In genomic region chr11:99229641-99230260, GRCm38 (mm10) we compare ENCODE assay signal across 9 mouse cellular contexts. TPM values are rescaled to one million over a fixed set of nuclear protein-coding genes. Genes with fewer than 3 reads are reported as not detected.
DNase-seq lines count a peak whose midpoint lies in the region; ATAC-seq and TF ChIP-seq lines count a peak whose summit lies in the region.
"Had no signal": no experiment of that assay in that cellular context is flagged by ENCODE, and none has a peak within 500 bp of the region (broad histone marks: within the 10 kb centered on the region; RNA-seq: fewer than 3 reads in every experiment).

No protein-coding gene starts in this region.

- intact Hi-C loops in left cerebral cortex, adult 2 months (cut with DNase I): loop anchor here (10.0 kb wide), 1 partner anchor 1085 kb away; the partner anchor contains the start of gene Eif1
- intact Hi-C loops in left cerebral cortex, postnatal 25 days (cut with DNase I): no loop called here

- peak overlapping the region; percentile 98 for H3K27ac ChIP-seq in left cerebral cortex, adult 2 months

- peak; percentile 45; the same call in 1 of the 2 replicates for ATAC-seq in megakaryocyte-erythroid progenitor cell, adult 5-6 weeks (replicated peaks; ENCODE audit: low FRiP score, low TSS enrichment, poor library complexity, severe bottlenecking)

- peak overlapping the region; percentile 90 for H3K4me3 ChIP-seq in left cerebral cortex, adult 2 months

- TF ChIP-seq CTCF in left cerebral cortex, adult 2 months (IDR thresholded peaks at IDR 0.05): no peak

- no peak for DNase-seq in left cerebral cortex, adult 2 months (ENCODE audit: extremely low spot score in 1 of 2, low spot score in 2 of 2)
- DNase-seq in left cerebral cortex, postnatal 25 days (ENCODE audit: low spot score in 2 of 2): no peak
- peak; percentile 49 for DNase-seq in R1 (ENCODE audit: low read depth, low spot score)
- DNase-seq in forelimb bud, embryonic 11.5 days (ENCODE audit: low read depth, low spot score): peak; percentile 33
- no peak for DNase-seq in spleen, adult 18-20 months
- DNase-seq in cerebellum, adult 8-10 months: no peak
- DNase-seq in cerebellum, adult 9-11 months: no peak

RNA-seq across cellular contexts. Expression of gene Smarce1, which starts 1.1 kb away (rescaled TPM):
- 10 to 100 TPM; 60.1 to 61.1 TPM for total RNA-seq in left cerebral cortex, adult 2 months (2021)
- total RNA-seq in left cerebral cortex, postnatal 25 days (2021): 10 to 100 TPM; 56.0 to 59.7 TPM
- 113 and 114 TPM in 2 replicates for total RNA-seq in megakaryocyte-erythroid progenitor cell, adult 5-6 weeks (2014; fragmentation: Nextera tagmentation)
- total RNA-seq in megakaryocyte-erythroid progenitor cell, adult 5-6 weeks (2017): 223 and 323 TPM in 2 replicates

RNA-seq across cellular contexts. Expression of gene Krt222, which starts 14.1 kb away (rescaled TPM):
- 10 to 100 TPM; 31.1 to 32.0 TPM for total RNA-seq in left cerebral cortex, adult 2 months (2021)
- 10 to 100 TPM; 26.3 to 27.0 TPM for total RNA-seq in left cerebral cortex, postnatal 25 days (2021)
- not detected in 2 replicates for total RNA-seq in megakaryocyte-erythroid progenitor cell, adult 5-6 weeks (2014; fragmentation: Nextera tagmentation)
- not detected in 2 replicates for total RNA-seq in megakaryocyte-erythroid progenitor cell, adult 5-6 weeks (2017)

RNA-seq across cellular contexts. Expression of gene Krt24, which starts 55.3 kb away (rescaled TPM):
- total RNA-seq in left cerebral cortex, adult 2 months (2021): not detected
- total RNA-seq in left cerebral cortex, postnatal 25 days (2021): not detected
- total RNA-seq in megakaryocyte-erythroid progenitor cell, adult 5-6 weeks (2014; fragmentation: Nextera tagmentation): not detected in 2 replicates
- not detected in 2 replicates for total RNA-seq in megakaryocyte-erythroid progenitor cell, adult 5-6 weeks (2017)
- total RNA-seq: gastrocnemius, postnatal 36 days had no signal

Comparison
In these comparisons a context has a peak if more than half of its experiments do, and no peak if none do; other contexts are left out.
1. DNase-seq: peak in R1 (single experiment) and forelimb bud, embryonic 11.5 days (single experiment); none in left cerebral cortex, adult 2 months (0 of 2), left cerebral cortex, postnatal 25 days (0 of 2), spleen, adult 18-20 months (0 of 2), cerebellum, adult 8-10 months (single experiment) and cerebellum, adult 9-11 months (single experiment).
2. RNA of gene Krt222, which starts 14.1 kb away (total RNA-seq): 31.1 to 32.0 TPM in left cerebral cortex, adult 2 months and 26.3 to 27.0 TPM in left cerebral cortex, postnatal 25 days; not detected in megakaryocyte-erythroid progenitor cell, adult 5-6 weeks; every median in the first group is over 10 times any median in the second.